Mouse (Mus musculus) cerebellum, adult (tissue): Measurements from ENCODE around the gene Eef1e1.
"Not testable (repeated sequence)": the region's sequence is repeated elsewhere in the genome, so short reads cannot be mapped to it uniquely, and the experiment has no call there.

Experiments used
- ATAC-seq: cut with Nextera tagmentation; 2 replicates; pipeline ENCODE4 v1.9.2; 2017; ENCODE audit warnings: mild to moderate bottlenecking, moderate library complexity, mixed read lengths; ENCODE audit not compliant: insufficient number of reproducible peaks, low FRiP score, low TSS enrichment

Eef1e1 gene

GRCm38 (mm10) chr13:38625492-38626228, 33.2 kb downstream of the Eef1e1 start:
- ATAC-seq = no peak

GRCm38 (mm10) chr13:38624292-38624902, 34.5 kb downstream of the Eef1e1 start:
- ATAC-seq = no peak

GRCm38 (mm10) chr13:38623296-38623695, 35.6 kb downstream of the Eef1e1 start:
- ATAC-seq = no peak

- not testable (repeated sequence) for ATAC-seq
These were observed 40.7 kb downstream of the Eef1e1 start for GRCm38 (mm10) chr13:38618001-38618630.

GRCm38 (mm10) chr13:38616887-38617286, 42.0 kb downstream of the Eef1e1 start:
- ATAC-seq = no peak

- no peak for ATAC-seq
These were observed 43.2 kb downstream of the Eef1e1 start for GRCm38 (mm10) chr13:38615656-38616055.

- no peak for ATAC-seq
These were observed 44.6 kb downstream of the Eef1e1 start for GRCm38 (mm10) chr13:38614298-38614697.

- ATAC-seq = no peak
These were observed 45.3 kb downstream of the Eef1e1 start for GRCm38 (mm10) chr13:38613583-38613982.

- ATAC-seq = no peak
These were observed 46.2 kb downstream of the Eef1e1 start for GRCm38 (mm10) chr13:38612608-38613007.

- ATAC-seq = no peak
These were observed 46.7 kb downstream of the Eef1e1 start for GRCm38 (mm10) chr13:38612179-38612578.

GRCm38 (mm10) chr13:38610336-38610735, 48.5 kb downstream of the Eef1e1 start:
- ATAC-seq = no peak

- no peak for ATAC-seq
These were observed 51.7 kb downstream of the Eef1e1 start for GRCm38 (mm10) chr13:38607130-38607529.

GRCm38 (mm10) chr13:38605353-38605752, 53.5 kb downstream of the Eef1e1 start:
- no peak for ATAC-seq

- no peak for ATAC-seq
These were observed 55.9 kb downstream of the Eef1e1 start for GRCm38 (mm10) chr13:38602966-38603365.

- no peak for ATAC-seq
These were observed 56.5 kb downstream of the Eef1e1 start for GRCm38 (mm10) chr13:38602243-38602832.

GRCm38 (mm10) chr13:38600811-38601210, 58.0 kb downstream of the Eef1e1 start:
- no peak for ATAC-seq

GRCm38 (mm10) chr13:38597076-38597475, 61.8 kb downstream of the Eef1e1 start:
- ATAC-seq = no peak

- ATAC-seq = no peak
These were observed 62.4 kb downstream of the Eef1e1 start for GRCm38 (mm10) chr13:38596461-38596860.
